Mouse (Mus musculus): ENCODE results near the gene Gm10283. TPM values are rescaled to one million over a fixed set of nuclear protein-coding genes. Genes with fewer than 3 reads are reported as not detected.

Gm10283 gene
- polyA plus RNA-seq, 1 experiment from 2014 or later = not detected

DNA sequence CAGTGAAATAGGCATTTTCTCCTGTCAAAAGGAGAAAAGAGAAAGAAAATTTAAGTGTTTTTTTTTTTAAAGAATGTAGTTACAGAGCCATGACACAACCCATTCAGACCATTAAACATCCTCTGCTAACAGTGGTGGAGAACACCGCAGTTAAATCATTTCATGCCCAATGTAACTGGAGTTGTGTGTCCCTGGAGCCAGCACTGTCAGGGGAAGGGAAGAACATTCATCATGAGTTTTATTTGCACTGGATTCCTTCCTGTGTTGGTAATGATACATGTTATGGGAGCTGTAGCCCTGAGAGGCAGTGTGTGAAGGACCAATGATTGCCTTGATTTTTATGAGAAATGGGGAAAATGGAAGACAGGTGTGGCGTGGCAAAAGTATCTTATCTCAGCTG lies 116.4 kb downstream of the Gm10283 start:
- Histone ChIP-seq H3K27me3 (ENCODE audit: control insufficient read depth, insufficient read depth, low read length) (no peaks in the 10 kb centered on the region), H3K9me3 (replicated peaks; ENCODE audit: control insufficient read depth, low read length) (no peaks in the 10 kb centered on the region), H3K9ac (ENCODE audit: low read length) (no peak overlapping the region), H3K36me3 (ENCODE audit: control insufficient read depth, insufficient read depth) (no peaks in the 10 kb centered on the region), H3K27ac (ENCODE audit: low read length) (no peak overlapping the region), H3K4me2 (ENCODE audit: low read depth, low read length) (no peak overlapping the region), H3K4me3 (ENCODE audit: low read length) (no peak overlapping the region), H3K4me1 (ENCODE audit: control insufficient read depth, insufficient read depth, low read length) (no peaks in the 10 kb centered on the region)
- 80% methylated on average over 2 of the region's 2 CpGs for WGBS
- ATAC-seq (replicated peaks; ENCODE audit: extremely low read depth, insufficient read depth, low FRiP score) = no peak

Other genes starting within 250 kb of the Gm10283 start
- 0.21 and 0.24 TPM in 2 replicates for gene Aadat, start 2.7 kb upstream of the Gm10283 start, polyA plus RNA-seq (2015; fragmentation: Nextera tagmentation; extraction: Ambion mirVana)
- 0.58 and 0.89 TPM in 2 replicates for gene Mfap3l, start 129.6 kb upstream of the Gm10283 start, polyA plus RNA-seq (2015; fragmentation: Nextera tagmentation; extraction: Ambion mirVana)